Mouse (Mus musculus) liver, embryonic 11.5 days (tissue): ENCODE data around the gene Ptpa. TPM values are rescaled to one million over a fixed set of nuclear protein-coding genes. Genes with fewer than 3 reads are reported as not detected.

ENCODE experiments used
- ATAC-seq: fragments of 200-750 bp; cut with Nextera tagmentation; replicated peaks from 2 replicates; pipeline ENCODE4 v1.8.0; 2017; ENCODE audit warnings: moderate number of reproducible peaks, mild to moderate bottlenecking, moderate TSS enrichment, moderate library complexity; ENCODE audit not compliant: low FRiP score
- DNase-seq: peaks from one replicate; pipeline ENCODE4 v3.0.0-alpha.2; 2017; ENCODE audit warnings: low spot score
- H3K27ac ChIP-seq: fragments of 300-500 bp; sonication (generic); 2 replicates; pipeline ENCODE4 v1.5.1; 2014; ENCODE audit warnings: mild to moderate bottlenecking, low read depth, low read length, control low read depth
- H3K27me3 ChIP-seq: fragments of 300-500 bp; sonication (generic); replicated peaks from 2 replicates; pipeline ENCODE4 v1.6.1; 2014; ENCODE audit warnings: low read length, mixed read lengths; ENCODE audit not compliant: control insufficient read depth, insufficient read depth
- H3K36me3 ChIP-seq: fragments of 300-500 bp; sonication (generic); 2 replicates; pipeline ENCODE4 v1.6.1; 2014; ENCODE audit warnings: mild to moderate bottlenecking, low read length, moderate library complexity, mixed read lengths; ENCODE audit not compliant: control insufficient read depth, insufficient read depth
- H3K4me1 ChIP-seq: fragments of 300-500 bp; sonication (generic); replicated peaks from 2 replicates; pipeline ENCODE4 v1.6.1; 2014; ENCODE audit warnings: low read length, mixed read lengths; ENCODE audit not compliant: control insufficient read depth, insufficient read depth
- H3K4me2 ChIP-seq: fragments of 300-500 bp; sonication (generic); 2 replicates; pipeline ENCODE4 v1.6.1; 2014; ENCODE audit warnings: mild to moderate bottlenecking, control low read depth, moderate library complexity
- H3K4me3 ChIP-seq: fragments of 300-500 bp; sonication (generic); 2 replicates; pipeline ENCODE4 v1.5.1; 2014; ENCODE audit warnings: low read depth, low read length, control low read depth
- H3K9ac ChIP-seq: fragments of 300-500 bp; sonication (generic); 2 replicates; pipeline ENCODE4 v1.6.1; 2014; ENCODE audit warnings: low read depth, low read length, control low read depth
- H3K9me3 ChIP-seq: fragments of 300-500 bp; sonication (generic); 2 replicates; pipeline ENCODE4 v1.6.1; 2016; ENCODE audit warnings: low read length, inconsistent platforms, mixed read lengths; ENCODE audit not compliant: control insufficient read depth
- WGBS: fragments of 180-500 bp; shearing (Covaris S2); extraction: QIAGEN DNeasy Blood & Tissue Kit; methylation state at CpG from one replicate; pipeline ENCODE4 v1.1.7; 2014; 5-methylcytosine and 5-hydroxymethylcytosine counted together
- polyA plus RNA-seq: library from polyadenylated mRNA; unstranded; fragments of >200 nt; fragmentation: Nextera tagmentation; extraction: Ambion mirVana; gene quantifications from 2 replicates; pipeline ENCODE4 v1.2.1, GENCODE M21; 2014

Gene Ptpa
- polyA plus RNA-seq, 1 experiment from 2014 or later: 135 TPM

DNA sequence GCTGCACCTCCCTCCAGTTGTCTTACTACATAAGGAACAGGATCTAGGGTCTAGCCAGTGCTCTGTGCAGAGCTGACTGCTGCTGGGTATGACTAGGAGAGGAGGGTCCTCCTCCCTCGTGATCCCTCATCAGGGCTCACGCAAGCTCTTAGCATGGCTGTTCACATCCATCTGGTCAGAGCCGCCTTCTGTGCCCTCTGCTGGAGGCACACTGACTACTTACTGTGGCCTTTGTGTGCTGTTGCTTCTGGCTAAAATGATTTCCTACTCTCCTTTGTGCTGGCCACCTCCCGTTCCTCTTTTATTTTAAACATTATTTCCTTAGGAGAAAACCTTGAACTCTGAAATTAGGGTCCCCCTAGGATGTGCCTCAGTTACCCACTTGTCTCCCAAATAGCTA, 21.0 kb downstream of the Ptpa start:
- Histone ChIP-seq H3K9me3 (no peaks in the 10 kb centered on the region), H3K9ac (no peak overlapping the region), H3K4me3 (no peak overlapping the region), H3K27ac (no peak overlapping the region), H3K4me1 (peaks cover 38% of the 10 kb centered on the region), H3K36me3 (peaks cover 56% of the 10 kb centered on the region), H3K4me2 (no peak overlapping the region), H3K27me3 (no peaks in the 10 kb centered on the region)
- no peak for ATAC-seq
- 88% methylated on average over 4 of the region's 4 CpGs for WGBS
- no peak for DNase-seq

DNA sequence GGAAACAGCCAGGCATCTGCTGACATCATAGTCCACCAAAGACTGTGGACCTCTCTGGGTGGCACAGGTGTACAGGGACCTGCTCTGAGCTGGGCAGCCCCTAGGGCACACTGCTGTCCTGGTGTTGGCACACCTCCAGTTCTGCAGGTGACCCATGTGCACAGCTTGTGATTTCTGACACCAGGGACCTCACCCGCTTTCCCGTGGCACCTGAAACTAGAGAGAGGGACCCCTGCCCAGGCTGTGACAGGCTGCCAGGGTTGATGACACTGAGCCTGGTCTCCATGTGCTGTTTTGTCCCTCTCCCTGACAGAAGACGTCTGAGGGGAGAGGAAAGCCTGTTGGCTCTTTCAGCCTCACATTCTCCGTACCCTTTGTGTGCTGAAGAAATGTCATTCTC, 22.0 kb downstream of the Ptpa start:
- Histone ChIP-seq H3K4me1 (peaks cover 47% of the 10 kb centered on the region), H3K27me3 (no peaks in the 10 kb centered on the region), H3K9ac (no peak overlapping the region), H3K36me3 (peaks cover 55% of the 10 kb centered on the region), H3K4me2 (no peak overlapping the region), H3K4me3 (no peak overlapping the region), H3K27ac (no peak overlapping the region), H3K9me3 (no peaks in the 10 kb centered on the region)
- 94% methylated on average over 4 of the region's 4 CpGs for WGBS
- no peak for DNase-seq
- no peak for ATAC-seq

DNA sequence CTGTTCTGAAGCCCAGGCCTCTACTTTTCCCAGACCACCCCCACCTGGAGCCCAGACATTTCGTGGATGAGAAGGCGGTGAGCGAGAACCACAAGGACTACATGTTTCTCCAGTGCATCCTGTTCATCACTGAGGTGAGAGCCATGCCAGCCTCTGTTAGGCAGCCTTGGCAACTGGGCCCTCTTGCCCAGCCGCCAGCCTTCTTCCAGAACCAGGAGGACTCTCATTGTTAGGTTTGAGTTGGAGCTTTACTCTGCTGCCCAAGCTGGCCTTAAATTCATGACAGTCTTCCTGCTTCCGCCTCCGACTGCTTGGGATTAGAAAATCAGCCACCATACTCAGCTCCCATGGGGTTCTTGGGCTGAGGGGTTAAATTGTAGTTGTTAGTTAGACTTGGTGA, 23.8 kb downstream of the Ptpa start:
- WGBS: 92% methylated on average over 6 of the region's 6 CpGs
- ATAC-seq (no peak), DNase-seq (no peak)
- H3K9me3 ChIP-seq: no peaks in the 10 kb centered on the region
- peaks cover 54% of the 10 kb centered on the region for H3K36me3 ChIP-seq
- H3K27ac ChIP-seq: peak overlapping the region; percentile 96; the same call in 1 of the 2 replicates
- no peaks in the 10 kb centered on the region for H3K27me3 ChIP-seq
- H3K4me1 ChIP-seq: peaks cover 57% of the 10 kb centered on the region
- no peak overlapping the region for H3K4me2 ChIP-seq
- no peak overlapping the region for H3K9ac ChIP-seq
- no peak overlapping the region for H3K4me3 ChIP-seq

DNA sequence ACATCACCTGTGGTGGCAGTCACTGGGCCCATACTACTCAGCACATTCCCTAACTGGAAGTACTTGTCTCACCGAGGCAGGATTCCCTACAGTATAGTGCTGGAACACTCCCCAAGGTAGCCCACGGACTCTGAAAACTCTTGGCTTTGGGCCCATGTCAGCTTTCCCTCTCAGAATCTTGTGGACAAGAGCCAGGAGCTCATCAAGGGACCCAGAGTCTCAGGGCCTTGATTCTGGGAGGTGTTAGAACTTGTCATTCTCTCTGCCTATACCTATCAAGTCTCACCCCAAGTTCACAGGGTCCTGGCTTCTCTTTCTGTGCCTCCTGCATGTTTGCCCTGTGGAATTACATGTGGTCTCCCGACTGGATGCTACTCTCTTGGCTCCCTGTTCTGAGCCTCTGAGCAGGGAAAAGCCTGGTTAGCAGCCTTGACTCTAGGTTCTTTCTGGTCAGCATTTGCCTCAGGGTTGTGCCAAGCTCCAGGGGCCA, 24.4 kb downstream of the Ptpa start:
- H3K27me3 ChIP-seq: no peaks in the 10 kb centered on the region
- peaks cover 52% of the 10 kb centered on the region for H3K36me3 ChIP-seq
- H3K9me3 ChIP-seq: no peaks in the 10 kb centered on the region
- H3K4me2 ChIP-seq: no peak overlapping the region
- peaks cover 55% of the 10 kb centered on the region for H3K4me1 ChIP-seq
- DNase-seq (no peak), ATAC-seq (no peak)
- peak overlapping the region; percentile 9; the same call in 1 of the 2 replicates for H3K9ac ChIP-seq
- WGBS: 66% methylated on average over 3 of the region's 3 CpGs
- no peak overlapping the region for H3K4me3 ChIP-seq
- peak overlapping the region; percentile 96 for H3K27ac ChIP-seq

DNA sequence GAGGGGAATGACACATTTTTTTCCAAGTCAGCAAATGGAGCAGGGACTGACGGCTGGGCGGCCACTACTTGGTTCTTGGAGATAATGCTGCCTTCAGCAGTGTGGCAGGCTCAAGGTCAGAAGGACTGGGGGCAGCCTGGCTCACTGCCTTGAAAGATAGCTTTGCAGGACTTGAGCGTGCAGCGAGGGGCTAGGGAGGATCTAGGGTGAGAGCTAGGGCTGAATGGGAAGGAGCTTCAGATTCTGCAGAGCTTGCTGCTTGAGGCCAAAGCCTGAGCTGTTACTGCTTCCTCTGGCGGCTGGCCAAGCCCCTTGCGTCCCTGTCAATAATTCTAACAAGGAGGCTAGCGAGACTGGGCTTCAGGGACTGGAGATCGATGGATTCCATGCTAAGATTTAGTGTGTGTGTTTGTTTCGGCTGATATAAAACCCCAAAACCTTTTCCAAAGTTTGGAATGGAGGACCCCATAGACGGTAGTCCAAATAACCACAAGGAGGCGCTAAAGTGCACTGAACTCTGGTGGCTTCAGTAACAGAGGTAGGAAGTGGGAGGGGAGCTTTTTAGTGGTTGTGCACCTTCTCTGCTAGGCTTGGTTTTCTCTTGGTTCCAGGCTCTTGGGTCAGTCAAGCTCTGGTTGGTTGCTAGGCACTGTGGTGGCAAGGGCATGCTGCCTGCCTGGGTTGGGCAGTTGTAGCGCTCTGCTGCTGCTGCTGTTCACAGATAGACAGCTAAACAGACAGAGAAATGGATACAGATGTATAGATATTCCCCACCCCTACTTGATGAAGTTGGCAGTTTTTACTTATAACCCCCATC, 25.1 kb downstream of the Ptpa start:
- Histone ChIP-seq H3K4me1 (peaks cover 58% of the 10 kb centered on the region), H3K9ac (peak overlapping the region; percentile 9; the same call in 1 of the 2 replicates), H3K27me3 (no peaks in the 10 kb centered on the region), H3K4me3 (no peak overlapping the region), H3K27ac (peak overlapping the region; percentile 96), H3K4me2 (peak overlapping the region; percentile 6), H3K36me3 (peaks cover 50% of the 10 kb centered on the region), H3K9me3 (no peaks in the 10 kb centered on the region)
- 22% methylated on average over 12 of the region's 12 CpGs for WGBS
- DNase-seq: peak; percentile 57
- ATAC-seq: no peak; the same call in 1 of the 2 replicates

DNA sequence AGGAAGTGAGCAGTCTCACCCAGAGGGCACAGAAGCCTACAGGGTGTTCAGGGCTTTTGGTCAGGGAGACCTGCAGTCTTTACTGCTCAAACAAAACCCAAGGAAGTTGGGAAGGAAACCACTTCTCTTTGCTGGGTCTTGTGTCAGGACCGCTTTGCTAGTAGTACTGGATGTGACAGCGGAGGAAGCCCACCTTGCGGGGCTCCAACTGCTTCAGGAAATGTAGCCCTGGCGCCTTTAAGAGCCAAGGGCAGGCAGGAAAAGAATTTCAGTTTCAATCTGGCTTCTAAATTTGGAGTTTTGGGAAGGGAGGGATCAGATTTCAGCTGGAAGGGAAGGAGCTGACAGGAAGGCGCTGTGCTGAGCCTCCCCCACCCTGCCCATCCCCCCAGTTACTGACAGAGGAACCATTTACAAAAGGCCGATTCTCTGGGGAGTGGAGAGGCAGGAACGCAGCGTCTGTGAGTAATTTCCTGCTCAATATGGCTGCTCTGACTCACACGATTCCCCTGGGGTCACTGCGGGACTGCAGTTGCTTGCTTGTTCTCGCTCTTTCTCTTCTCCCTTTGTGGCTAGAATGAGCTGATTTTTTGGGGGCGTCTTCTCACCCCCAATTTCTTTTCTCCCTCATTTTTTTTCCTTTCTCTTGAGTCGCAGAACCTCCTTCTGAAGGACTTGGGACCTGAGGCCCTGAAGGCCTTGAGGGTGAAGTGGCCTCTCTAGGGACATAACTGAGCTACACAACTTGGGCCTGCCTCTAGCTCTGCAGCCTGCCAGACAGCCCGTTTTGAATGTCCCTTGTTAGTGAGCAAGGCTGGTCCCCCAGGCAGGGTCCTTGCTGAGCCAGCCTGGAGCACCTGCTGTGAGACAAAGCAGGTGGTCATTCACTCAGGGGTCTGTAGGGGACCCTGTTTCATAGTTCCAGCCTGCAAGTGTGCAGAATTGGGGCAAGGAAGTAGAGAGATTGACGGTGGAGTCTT, 26.0 kb downstream of the Ptpa start:
- DNase-seq: peak; percentile 55
- ATAC-seq: no peak
- H3K9me3 ChIP-seq: no peaks in the 10 kb centered on the region

DNA sequence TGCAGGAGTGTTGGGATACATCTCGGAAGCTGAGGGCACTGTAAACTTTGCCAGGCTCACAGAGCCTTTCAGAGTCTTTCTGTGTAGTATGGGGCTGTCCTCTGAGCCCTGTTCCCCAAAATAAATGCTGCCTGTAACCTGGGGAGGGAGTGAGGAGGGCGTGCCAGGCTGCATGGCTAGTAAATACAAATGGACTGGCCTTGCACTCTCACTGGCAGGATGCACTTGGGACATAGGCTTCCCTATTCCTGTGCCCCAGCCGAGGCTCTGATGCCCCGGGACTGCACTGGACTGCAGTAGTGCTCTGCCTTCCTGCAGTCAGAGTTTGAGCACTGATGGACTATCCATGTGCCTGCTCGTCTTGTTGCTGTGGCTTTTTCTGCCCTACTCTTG, 26.7 kb downstream of the Ptpa start:
- no peaks in the 10 kb centered on the region for H3K27me3 ChIP-seq
- H3K9ac ChIP-seq: peak overlapping the region; percentile 55
- WGBS: 63% methylated on average over 5 of the region's 5 CpGs
- peak overlapping the region; percentile 17 for H3K4me3 ChIP-seq
- H3K4me1 ChIP-seq: peaks cover 61% of the 10 kb centered on the region
- H3K36me3 ChIP-seq: peaks cover 56% of the 10 kb centered on the region
- DNase-seq (no peak), ATAC-seq (no peak)
- peak overlapping the region; percentile 96 for H3K27ac ChIP-seq
- H3K9me3 ChIP-seq: no peaks in the 10 kb centered on the region
- H3K4me2 ChIP-seq: peak overlapping the region; percentile 65

More for the DNA sequence above, 26.0 kb downstream of the Ptpa start:
- no peaks in the 10 kb centered on the region for H3K27me3 ChIP-seq
- peak overlapping the region; percentile 96 for H3K27ac ChIP-seq
- peak overlapping the region; percentile 17; the same call in 1 of the 2 replicates for H3K4me3 ChIP-seq
- peaks cover 61% of the 10 kb centered on the region for H3K4me1 ChIP-seq
- H3K4me2 ChIP-seq: peak overlapping the region; percentile 65
- H3K36me3 ChIP-seq: peaks cover 55% of the 10 kb centered on the region
- H3K9ac ChIP-seq: peak overlapping the region; percentile 55
- 29% methylated on average over 15 of the region's 15 CpGs for WGBS

DNA sequence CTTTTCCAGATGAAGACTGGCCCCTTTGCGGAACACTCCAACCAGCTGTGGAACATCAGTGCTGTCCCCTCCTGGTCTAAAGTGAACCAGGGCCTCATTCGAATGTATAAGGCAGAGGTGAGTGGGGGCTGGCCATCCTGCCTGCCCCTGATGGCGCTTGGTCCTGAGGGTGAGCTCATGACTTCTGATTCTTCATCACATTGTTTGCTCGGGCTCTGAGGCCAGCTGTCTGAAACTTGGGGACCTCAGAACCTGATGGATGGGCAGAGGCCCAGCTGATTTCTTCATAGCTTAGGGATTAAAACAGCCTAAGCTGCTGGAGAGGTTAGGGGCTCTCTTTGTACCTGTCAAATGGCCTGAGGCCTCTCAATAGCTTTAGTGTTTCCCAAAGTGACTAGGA, 27.4 kb downstream of the Ptpa start:
- ATAC-seq (no peak), DNase-seq (no peak)
- H3K9ac ChIP-seq: no peak overlapping the region
- peaks cover 52% of the 10 kb centered on the region for H3K36me3 ChIP-seq
- H3K4me1 ChIP-seq: peaks cover 61% of the 10 kb centered on the region
- peak overlapping the region; percentile 96; the same call in 1 of the 2 replicates for H3K27ac ChIP-seq
- no peaks in the 10 kb centered on the region for H3K27me3 ChIP-seq
- H3K4me3 ChIP-seq: no peak overlapping the region
- H3K9me3 ChIP-seq: no peaks in the 10 kb centered on the region
- H3K4me2 ChIP-seq: no peak overlapping the region
- 68% methylated on average over 4 of the region's 4 CpGs for WGBS
